Mouse (Mus musculus): ENCODE measurements around the gene Cyren. TPM values are rescaled to one million over a fixed set of nuclear protein-coding genes. Genes with fewer than 3 reads are reported as not detected.
A peak's percentile ranks its signal among the peaks of the same experiment; 100 is the strongest.

The Cyren gene
- total RNA-seq, 2 experiments from 2014 or later, result 2.8 to 3.7 TPM

DNA sequence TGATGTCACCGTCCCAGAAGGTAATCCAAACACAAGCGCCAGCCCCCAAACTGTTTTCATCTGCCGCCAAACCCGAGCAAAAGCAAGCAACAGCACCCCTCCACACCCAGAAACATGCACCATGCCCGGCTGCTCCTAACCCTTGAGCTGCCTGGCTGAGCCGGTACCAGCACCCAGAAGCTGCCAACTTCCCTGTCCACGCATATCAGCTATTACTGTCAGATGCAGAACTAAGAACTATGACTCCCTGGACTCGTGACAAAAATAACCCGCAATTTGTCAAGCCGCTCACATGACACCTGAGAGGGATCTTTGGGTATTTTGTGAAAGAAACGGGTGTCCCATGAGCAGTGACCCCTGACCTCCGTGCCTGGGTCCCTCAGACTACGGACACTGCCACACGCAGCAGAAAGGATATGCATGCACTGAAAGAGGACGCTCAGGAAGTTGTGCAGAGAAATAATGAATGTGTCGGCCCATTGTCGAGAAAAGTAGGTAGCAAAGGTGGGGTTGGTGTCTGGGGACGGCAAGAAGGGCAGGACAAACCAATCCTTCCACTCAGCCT, 29.9 kb upstream of the Cyren start:
- Histone ChIP-seq H3K27ac (peak overlapping the region; percentile 69), H3K4me3 (peak overlapping the region; percentile 30)
- intact Hi-C loops (cut with DNase I), result loop anchor here (2.0 kb wide), 1 partner anchor 25 kb away; no protein-coding TSS in a partner anchor
- peak; percentile 35 for DNase-seq
- no peak for TF ChIP-seq CTCF (IDR thresholded peaks at IDR 0.05)

DNA sequence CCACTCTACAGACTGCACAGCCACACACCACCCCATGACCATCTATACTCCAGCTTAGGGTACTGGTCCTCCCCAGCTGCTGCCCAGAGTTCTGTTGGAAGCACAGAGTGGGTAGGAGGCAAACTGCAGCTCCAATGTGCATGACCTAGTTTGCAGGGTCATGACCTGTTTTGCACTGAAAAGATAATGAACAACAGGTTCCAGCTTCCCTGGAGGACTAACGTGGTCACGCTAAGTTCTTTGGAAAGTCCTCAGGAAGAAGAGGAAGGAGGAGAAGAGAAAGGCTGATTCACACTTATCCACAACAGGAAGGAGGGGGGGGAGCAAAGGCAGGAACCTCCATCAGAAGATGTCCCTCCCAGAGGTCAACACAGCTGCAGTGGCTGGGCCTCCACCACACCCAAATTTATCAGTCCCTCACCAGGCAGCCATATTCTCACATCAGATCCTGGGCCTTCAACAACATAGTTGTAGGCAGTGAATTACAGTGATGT, 29.3 kb upstream of the Cyren start:
- intact Hi-C loops (cut with DNase I), result no loop called here
- H3K4me3 ChIP-seq, result no peak overlapping the region; the same call in 1 of the 2 replicates
- peak overlapping the region; percentile 69 for H3K27ac ChIP-seq
- peak; percentile 44 for DNase-seq
- no peak for TF ChIP-seq CTCF (IDR thresholded peaks at IDR 0.05)

DNA sequence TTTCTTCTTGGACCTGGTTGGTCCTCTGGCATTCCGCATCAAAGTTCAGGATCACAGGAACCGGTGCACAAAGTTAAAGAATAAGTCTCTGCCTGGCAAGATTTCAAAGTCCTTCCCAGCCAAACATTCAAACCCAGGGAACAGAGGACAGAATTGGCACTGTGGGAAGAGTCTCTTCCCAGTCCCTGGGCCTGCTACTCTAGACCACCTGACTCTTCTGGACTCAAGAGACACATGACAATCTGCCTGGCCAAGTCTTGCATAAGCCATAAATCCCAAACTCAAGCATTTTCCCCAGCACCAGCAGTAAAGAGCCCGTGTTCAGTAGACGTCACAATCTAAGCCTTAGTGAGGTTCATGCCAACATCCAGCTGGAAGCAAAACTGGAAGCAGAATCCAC, 28.8 kb upstream of the Cyren start:
- no peak for TF ChIP-seq CTCF (IDR thresholded peaks at IDR 0.05)
- peak; percentile 46 for DNase-seq
- peak overlapping the region; percentile 69 for H3K27ac ChIP-seq
- no peak overlapping the region; the same call in 1 of the 2 replicates for H3K4me3 ChIP-seq
- intact Hi-C loops (cut with DNase I), result no loop called here

DNA sequence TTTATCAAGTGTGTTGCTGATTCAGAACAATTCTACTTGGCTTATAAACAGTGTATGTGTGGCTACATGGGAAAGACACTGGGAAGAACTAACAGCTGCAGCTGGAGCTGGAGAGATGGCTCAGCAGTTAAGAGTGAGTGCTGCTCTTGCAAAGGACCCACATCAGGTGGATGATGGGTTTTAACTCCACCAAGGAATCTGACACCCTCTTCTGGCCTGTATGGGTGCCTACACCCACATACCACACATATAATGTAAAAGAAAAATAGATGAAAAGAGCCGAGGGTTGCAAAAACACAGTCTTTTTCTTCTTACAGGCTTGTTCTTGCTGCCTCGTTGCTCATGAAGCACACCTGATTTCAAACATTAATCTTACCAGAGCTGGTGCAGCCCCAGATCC, 28.3 kb upstream of the Cyren start:
- no peak for TF ChIP-seq CTCF (IDR thresholded peaks at IDR 0.05)
- intact Hi-C loops (cut with DNase I), result no loop called here
- Histone ChIP-seq H3K4me3 (no peak overlapping the region), H3K27ac (peak overlapping the region; percentile 69)
- DNase-seq, result no peak

DNA sequence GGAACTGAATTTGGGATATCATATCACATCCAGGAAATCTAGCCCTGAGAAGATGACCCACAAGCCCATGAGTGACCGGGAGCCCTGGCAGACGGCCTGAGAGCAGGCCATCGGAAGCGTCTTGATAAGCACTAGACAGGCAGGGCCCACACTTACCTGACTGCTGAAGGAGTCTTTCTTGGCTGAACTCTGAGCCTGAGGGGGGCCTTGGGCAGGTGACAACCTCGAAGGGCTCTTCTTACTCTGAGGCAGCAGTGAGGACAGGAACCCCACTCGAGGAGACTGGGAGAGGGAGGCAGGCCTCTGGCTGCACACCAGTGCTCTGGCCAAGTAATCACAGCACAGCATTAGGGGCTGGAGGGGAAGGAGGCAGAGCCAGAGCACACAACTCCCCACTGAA, 26.5 kb upstream of the Cyren start:
- Histone ChIP-seq H3K27ac (no peak overlapping the region), H3K4me3 (no peak overlapping the region)
- intact Hi-C loops (cut with DNase I), result no loop called here
- DNase-seq, result peak; percentile 13
- no peak for TF ChIP-seq CTCF (IDR thresholded peaks at IDR 0.05)

- Histone ChIP-seq H3K4me3 (no peak overlapping the region), H3K27ac (no peak overlapping the region)
- peak; percentile 7 for DNase-seq
- intact Hi-C loops (cut with DNase I), result no loop called here
- TF ChIP-seq CTCF (IDR thresholded peaks at IDR 0.05), result no peak
These were observed 26.0 kb upstream of the Cyren start for GRCm38 (mm10) chr6:34903851-34904250.

GRCm38 (mm10) chr6:34903441-34903840, 25.6 kb upstream of the Cyren start:
- Histone ChIP-seq H3K4me3 (no peak overlapping the region), H3K27ac (no peak overlapping the region)
- no peak for TF ChIP-seq CTCF (IDR thresholded peaks at IDR 0.05)
- DNase-seq, result peak; percentile 5
- intact Hi-C loops (cut with DNase I), result no loop called here

- DNase-seq, result peak; percentile 8
- TF ChIP-seq CTCF (IDR thresholded peaks at IDR 0.05), result no peak
- Histone ChIP-seq H3K4me3 (no peak overlapping the region), H3K27ac (no peak overlapping the region)
- intact Hi-C loops (cut with DNase I), result no loop called here
These were observed 24.7 kb upstream of the Cyren start for GRCm38 (mm10) chr6:34902578-34902977.

- no peak overlapping the region for H3K4me3 ChIP-seq
- TF ChIP-seq CTCF (IDR thresholded peaks at IDR 0.05), result no peak
- H3K27ac ChIP-seq, result no peak overlapping the region
- DNase-seq, result peak; percentile 20
- intact Hi-C loops (cut with DNase I), result no loop called here
These were observed 24.1 kb upstream of the Cyren start for GRCm38 (mm10) chr6:34901911-34902444.

DNA sequence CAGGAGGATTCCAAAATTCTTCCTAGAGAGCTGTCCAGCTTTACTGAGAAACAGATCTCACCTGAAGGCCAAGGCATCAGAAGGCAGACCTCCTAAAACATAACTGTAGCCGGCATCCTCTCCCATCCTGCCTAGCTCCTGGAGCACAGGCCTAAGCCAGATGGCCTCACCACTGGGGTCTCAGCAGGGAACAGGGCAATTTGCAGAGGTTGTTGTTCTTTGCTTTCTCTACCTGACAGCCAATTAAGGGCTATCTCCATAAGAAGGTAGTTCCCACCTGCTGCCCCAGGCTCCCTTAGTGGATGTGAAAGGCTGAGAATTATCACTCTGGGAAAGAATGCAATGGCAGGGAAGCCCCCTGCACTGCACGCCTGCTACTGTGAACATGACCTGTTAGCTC, 23.1 kb upstream of the Cyren start:
- TF ChIP-seq CTCF (IDR thresholded peaks at IDR 0.05), result no peak
- intact Hi-C loops (cut with DNase I), result no loop called here
- Histone ChIP-seq H3K27ac (no peak overlapping the region), H3K4me3 (no peak overlapping the region)
- DNase-seq, result peak; percentile 2

- TF ChIP-seq CTCF (IDR thresholded peaks at IDR 0.05), result no peak
- Histone ChIP-seq H3K27ac (no peak overlapping the region), H3K4me3 (no peak overlapping the region)
- intact Hi-C loops (cut with DNase I), result no loop called here
- DNase-seq, result no peak
These were observed 21.3 kb upstream of the Cyren start for GRCm38 (mm10) chr6:34899127-34899526.

DNA sequence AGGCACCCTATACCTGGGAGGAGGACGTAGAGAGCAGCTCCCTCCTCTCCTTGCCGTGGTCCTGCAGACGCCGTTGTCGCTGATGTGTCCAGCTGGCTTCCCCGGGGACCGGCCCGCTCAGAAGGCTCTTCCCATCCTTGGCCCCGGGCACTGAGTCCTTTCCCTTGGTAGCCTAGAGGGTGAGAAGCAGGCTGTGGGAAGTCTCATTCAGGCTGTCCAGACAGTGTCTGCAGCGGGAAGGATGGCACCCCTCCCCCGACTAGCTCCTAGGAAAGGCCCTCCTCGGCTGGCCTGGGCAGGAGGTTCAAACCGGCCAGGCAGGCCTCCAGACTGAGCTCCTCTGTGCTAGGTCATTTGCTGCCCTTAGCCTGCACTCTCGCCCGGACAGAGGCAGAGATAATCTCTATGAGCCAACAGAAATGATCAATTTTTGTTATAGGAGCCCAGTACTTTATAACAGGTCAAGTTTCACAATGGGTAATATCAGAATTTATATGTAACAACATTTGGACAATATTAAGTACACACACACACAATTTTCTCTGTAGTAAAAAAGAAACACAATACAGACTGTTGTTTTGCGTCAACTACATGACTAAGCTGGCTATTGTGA, 18.4 kb upstream of the Cyren start:
- peak overlapping the region; percentile 43; the same call in 1 of the 2 replicates for H3K27ac ChIP-seq

DNA sequence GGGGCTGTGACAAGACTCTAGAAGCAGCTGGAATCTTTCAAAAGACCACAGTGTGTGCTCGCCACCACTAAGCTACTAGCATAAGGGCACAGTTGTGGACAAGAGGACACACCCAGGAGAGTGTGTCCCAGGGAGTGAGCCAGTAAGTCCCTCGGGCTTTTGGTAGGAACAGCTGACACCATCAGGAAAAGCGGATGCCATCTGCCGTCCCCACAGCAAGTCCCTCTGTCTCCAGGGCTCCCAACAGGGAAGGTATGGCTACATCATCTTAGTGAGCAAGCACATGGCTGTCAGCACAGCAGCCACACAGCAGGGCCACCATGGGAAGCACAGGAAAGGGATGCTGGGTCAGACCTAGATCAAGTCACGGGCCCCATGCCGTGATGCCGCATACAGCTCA, 17.7 kb upstream of the Cyren start:
- TF ChIP-seq CTCF (IDR thresholded peaks at IDR 0.05), result no peak
- intact Hi-C loops (cut with DNase I), result no loop called here
- Histone ChIP-seq H3K4me3 (no peak overlapping the region), H3K27ac (no peak overlapping the region)
- no peak for DNase-seq

More for the DNA sequence above, 18.4 kb upstream of the Cyren start:
- intact Hi-C loops (cut with DNase I), result no loop called here
- DNase-seq, result no peak
- no peak for TF ChIP-seq CTCF (IDR thresholded peaks at IDR 0.05)
- H3K4me3 ChIP-seq, result no peak overlapping the region
